17 mouse cellular contexts compared by ENCODE assay signal in the genomic region with DNA sequence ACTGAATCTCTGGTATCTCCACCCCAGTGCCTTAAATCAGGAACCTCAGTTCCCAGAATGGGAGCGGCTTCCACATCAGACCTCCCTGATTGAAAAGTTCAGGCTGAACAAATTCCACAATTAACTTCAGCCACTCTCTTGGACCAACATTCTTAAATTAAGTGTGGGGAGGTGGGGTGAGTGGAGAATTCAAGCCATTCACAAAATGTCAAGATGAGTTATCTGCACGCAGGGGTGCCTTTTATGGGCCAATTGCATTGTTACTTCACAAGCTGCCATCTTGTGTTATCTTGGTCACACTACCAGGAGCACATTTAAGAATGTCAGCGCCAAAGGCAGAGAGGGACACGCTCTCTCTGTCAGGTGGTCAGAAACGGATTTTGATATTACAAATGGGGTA.
"Had no signal": no experiment of that assay in that cellular context is flagged by ENCODE, and none has a peak within 500 bp of the region (broad histone marks: within the 10 kb centered on the region; RNA-seq: fewer than 3 reads in every experiment).

No protein-coding gene starts in this region.

- ATAC-seq: lung, postnatal 0 days had no signal

- H3K36me3 ChIP-seq: limb, embryonic 10.5 days; liver, embryonic 15.5 days; midbrain, embryonic 10.5 days; neural tube, embryonic 13.5 days had no signal

- H3K4me1 ChIP-seq: limb, embryonic 10.5 days; liver, embryonic 15.5 days; neural tube, embryonic 13.5 days had no signal

- H3K4me3 ChIP-seq: left cerebral cortex, adult 2 months; limb, embryonic 10.5 days; liver, embryonic 15.5 days; midbrain, embryonic 10.5 days; myocyte; neural tube, embryonic 13.5 days had no signal

- H3K27ac ChIP-seq: kidney, postnatal 0 days; left cerebral cortex, adult 2 months; limb, embryonic 10.5 days; liver, embryonic 15.5 days; midbrain, embryonic 10.5 days; neural tube, embryonic 13.5 days had no signal

- H3K9ac ChIP-seq: liver, embryonic 15.5 days; neural tube, embryonic 13.5 days had no signal

- DNase-seq: kidney, adult 11 months; kidney, adult 9 months; lung, adult 2 months; lung, postnatal 36 days; right cerebral cortex, postnatal 4 days; spleen, adult 18-20 months; thymus, adult 2 months; thymus, postnatal 25 days had no signal

- H3K9me3 ChIP-seq: limb, embryonic 10.5 days; liver, embryonic 15.5 days; midbrain, embryonic 10.5 days; neural tube, embryonic 13.5 days had no signal

- H3K4me2 ChIP-seq: liver, embryonic 11.5 days; liver, embryonic 15.5 days; neural tube, embryonic 13.5 days had no signal

- H3K27me3 ChIP-seq: liver, embryonic 15.5 days had no signal
